ENCODE assay signal across 7 mouse cellular contexts in the genomic region with DNA sequence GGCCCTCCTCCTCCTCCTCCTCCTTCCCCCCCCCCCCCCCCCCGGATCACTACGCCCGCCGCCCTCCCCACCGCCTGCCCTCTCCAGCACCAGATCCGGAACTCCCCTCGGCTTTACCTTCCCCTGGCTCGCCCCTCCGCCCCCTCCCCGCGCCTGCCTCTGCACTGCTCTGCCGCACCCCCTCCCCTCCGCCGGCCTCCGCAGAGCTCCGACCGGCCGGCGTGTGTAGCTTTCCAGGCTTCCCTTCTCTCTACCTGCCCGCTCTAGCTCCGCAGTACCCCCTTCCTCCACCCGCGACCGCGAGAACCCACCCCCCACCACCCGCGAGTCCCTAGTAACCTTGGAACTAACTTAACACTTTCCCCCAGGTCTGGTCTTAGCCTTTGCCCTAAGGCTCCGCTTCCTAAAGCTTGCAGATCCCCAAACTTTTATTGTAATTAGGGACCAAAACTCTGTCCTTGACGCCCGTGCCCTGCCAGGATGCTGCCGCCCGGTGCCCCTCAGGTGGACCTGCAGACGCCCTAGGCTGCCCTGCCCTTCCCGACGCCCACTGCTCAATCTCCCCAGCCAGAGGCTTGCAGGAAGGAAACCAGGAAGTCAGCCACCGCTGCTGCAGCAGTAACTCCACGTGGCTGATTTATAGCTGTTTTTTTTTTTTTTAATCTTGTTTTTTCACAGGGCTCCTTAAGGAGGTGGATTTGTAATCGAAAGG. TPM values are rescaled to one million over a fixed set of nuclear protein-coding genes. Genes with fewer than 3 reads are reported as not detected.
DNase-seq lines count a peak whose midpoint lies in the region; ATAC-seq and TF ChIP-seq lines count a peak whose summit lies in the region.

No protein-coding gene starts in this region.

- ATAC-seq in forebrain, embryonic 11.5 days (replicated peaks; ENCODE audit: low FRiP score) = peak; percentile 83
- peak; percentile 83 to 86 for ATAC-seq in hematopoietic stem cell, adult 5-6 weeks (replicated peaks in 1 of 2; ENCODE audit: insufficient read depth in 1 of 2, low FRiP score in 2 of 2, low TSS enrichment in 1 of 2, low read depth in 1 of 2, poor library complexity in 2 of 2, severe bottlenecking in 2 of 2)

- 0 out of 2 replicates have a peak, but pooled peaks have one; percentile 12 for TF ChIP-seq POLR2A in small intestine, adult 2 months (IDR thresholded peaks at IDR 0.05; ENCODE audit: low read depth, low read length)

- H3K4me1 ChIP-seq in forebrain, embryonic 11.5 days (replicated peaks; ENCODE audit: control insufficient read depth, insufficient read depth, low read length) = no peaks in the 10 kb centered on the region
- H3K4me1 ChIP-seq in limb, embryonic 10.5 days = peaks cover 26% of the 10 kb centered on the region
- peaks cover 28% of the 10 kb centered on the region for H3K4me1 ChIP-seq in midbrain, embryonic 10.5 days
- H3K4me1 ChIP-seq in small intestine, adult 2 months (ENCODE audit: control insufficient read depth, insufficient read depth, insufficient read length, low read length) = peaks cover 12% of the 10 kb centered on the region; the same call in 1 of the 2 replicates

- 1% methylated on average over 20 of the region's 38 CpGs for WGBS in forebrain, embryonic 11.5 days
- 2% methylated on average over 26 of the region's 38 CpGs for WGBS in limb, embryonic 10.5 days
- WGBS in midbrain, embryonic 10.5 days = under 1% methylated on average over 32 of the region's 38 CpGs
- WGBS in small intestine, adult 2 months = 1% methylated on average over 27 of the region's 38 CpGs

- peak; percentile 56 for DNase-seq in MN1 (ENCODE audit: low spot score)
- DNase-seq in brain, adult 2 months (ENCODE audit: low read depth, low spot score) = peak; percentile 55
- DNase-seq in forebrain, embryonic 11.5 days (ENCODE audit: low spot score) = peak; percentile 74
- DNase-seq in limb, embryonic 10.5 days (ENCODE audit: low spot score) = peak; percentile 85
- DNase-seq in midbrain, embryonic 10.5 days (ENCODE audit: low spot score) = no peak

- no peaks in the 10 kb centered on the region for H3K36me3 ChIP-seq in forebrain, embryonic 11.5 days (ENCODE audit: control insufficient read depth, insufficient read depth, low read length)
- H3K36me3 ChIP-seq in limb, embryonic 10.5 days = no peaks in the 10 kb centered on the region
- H3K36me3 ChIP-seq in midbrain, embryonic 10.5 days = no peaks in the 10 kb centered on the region
- H3K36me3 ChIP-seq in small intestine, adult 2 months (ENCODE audit: control insufficient read depth, insufficient read depth, low read length) = no peaks in the 10 kb centered on the region; the same call in 1 of the 2 replicates

- no peak for TF ChIP-seq CTCF in small intestine, adult 2 months (IDR thresholded peaks at IDR 0.05; ENCODE audit: extremely low read depth, insufficient read length, insufficient replicate concordance, low read depth, low read length)

- no peak overlapping the region for H3K27ac ChIP-seq in forebrain, embryonic 11.5 days (ENCODE audit: low read depth, low read length)
- peak overlapping the region; percentile 98 for H3K27ac ChIP-seq in limb, embryonic 10.5 days
- peak overlapping the region; percentile 97 for H3K27ac ChIP-seq in midbrain, embryonic 10.5 days (replicated peaks)
- peak overlapping the region; percentile 63 for H3K27ac ChIP-seq in small intestine, adult 2 months (ENCODE audit: insufficient read depth, low read depth, low read length)

- H3K9me3 ChIP-seq in forebrain, embryonic 11.5 days (ENCODE audit: control insufficient read depth, low read length) = no peaks in the 10 kb centered on the region
- no peaks in the 10 kb centered on the region for H3K9me3 ChIP-seq in limb, embryonic 10.5 days (replicated peaks)
- no peaks in the 10 kb centered on the region for H3K9me3 ChIP-seq in midbrain, embryonic 10.5 days (replicated peaks)

- peak overlapping the region; percentile 90 for H3K4me3 ChIP-seq in forebrain, embryonic 11.5 days (ENCODE audit: low read depth, low read length)
- H3K4me3 ChIP-seq in limb, embryonic 10.5 days = peak overlapping the region; percentile 95
- peak overlapping the region; percentile 96 for H3K4me3 ChIP-seq in midbrain, embryonic 10.5 days
- H3K4me3 ChIP-seq in small intestine, adult 2 months (ENCODE audit: low read depth, low read length) = peak overlapping the region; percentile 97

- peak overlapping the region; percentile 50 for H3K9ac ChIP-seq in forebrain, embryonic 11.5 days (ENCODE audit: low read length)

- no peaks in the 10 kb centered on the region for H3K27me3 ChIP-seq in forebrain, embryonic 11.5 days (ENCODE audit: control insufficient read depth, insufficient read depth, low read length)
- H3K27me3 ChIP-seq in limb, embryonic 10.5 days (ENCODE audit: low read depth, poor library complexity, severe bottlenecking) = no peaks in the 10 kb centered on the region
- H3K27me3 ChIP-seq in midbrain, embryonic 10.5 days (ENCODE audit: low read depth, poor library complexity, severe bottlenecking) = peaks cover 8% of the 10 kb centered on the region; the same call in 1 of the 2 replicates
- no peaks in the 10 kb centered on the region for H3K27me3 ChIP-seq in small intestine, adult 2 months (ENCODE audit: control insufficient read depth, insufficient read depth, low read length)

- H3K4me2 ChIP-seq in forebrain, embryonic 11.5 days (ENCODE audit: low read depth, low read length, severe bottlenecking) = peak overlapping the region; percentile 86

RNA-seq across cellular contexts. Expression of a gene that starts 0.4 kb away (rescaled TPM):
- polyA plus RNA-seq in forebrain, embryonic 11.5 days (2014; fragmentation: Nextera tagmentation; extraction: Ambion mirVana) = 19.5 and 19.6 TPM in 2 replicates
- total RNA-seq in hematopoietic stem cell, adult 5-6 weeks (2017) = 17.9 and 18.8 TPM in 2 replicates
- 26.4 and 29.3 TPM in 2 replicates for polyA plus RNA-seq in limb, embryonic 10.5 days (2016; fragmentation: Nextera tagmentation; extraction: Ambion mirVana)
- polyA plus RNA-seq in midbrain, embryonic 10.5 days (2016; fragmentation: Nextera tagmentation; extraction: Ambion mirVana) = 20.7 and 23.6 TPM in 2 replicates
- 2.2 and 3.7 TPM in 2 replicates for polyA plus RNA-seq in small intestine, adult 2 months (2012; rRNA removed)
